Mouse (Mus musculus): ENCODE measurements around the gene Hmcn1.

Hmcn1 gene

DNA sequence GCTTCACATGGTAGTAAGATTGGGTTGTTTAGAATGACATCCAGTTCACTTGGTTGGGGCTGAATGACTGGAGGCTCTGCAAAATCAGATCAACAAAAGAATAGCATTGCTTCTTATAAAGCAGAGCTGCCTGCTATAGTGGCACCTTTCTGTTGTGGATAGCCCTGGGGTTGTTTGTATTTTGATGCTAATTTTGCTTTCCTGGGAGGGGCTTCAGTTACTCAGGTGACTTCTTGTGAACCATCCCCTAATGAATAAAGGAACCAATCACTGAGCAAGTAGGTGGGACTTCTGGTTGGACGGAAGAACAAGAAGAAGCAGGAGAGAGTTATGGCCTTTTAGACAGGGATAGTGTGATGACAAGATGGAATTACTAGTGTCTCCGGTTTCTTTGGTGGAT lies 370.0 kb downstream of the Hmcn1 start:
- DNase-seq: no peak

DNA sequence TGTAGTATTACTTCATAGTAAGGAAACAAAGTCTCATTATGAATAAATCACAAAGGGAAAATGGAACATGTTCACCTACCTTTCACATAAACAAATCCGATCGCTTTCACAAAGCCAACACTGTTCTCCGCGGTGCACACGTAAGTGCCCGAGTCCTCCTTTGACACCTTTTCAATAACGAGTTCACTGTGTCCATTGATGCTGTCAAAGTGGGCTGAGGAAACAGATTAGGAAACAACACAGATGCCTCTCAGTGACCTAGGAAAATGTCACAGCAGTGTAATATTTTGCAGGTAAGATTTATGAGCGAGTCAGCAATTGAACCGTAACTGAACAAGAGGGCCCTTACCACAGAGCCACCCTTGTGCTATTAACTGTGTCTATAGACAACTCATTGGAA lies 382.7 kb downstream of the Hmcn1 start:
- DNase-seq: no peak

DNA sequence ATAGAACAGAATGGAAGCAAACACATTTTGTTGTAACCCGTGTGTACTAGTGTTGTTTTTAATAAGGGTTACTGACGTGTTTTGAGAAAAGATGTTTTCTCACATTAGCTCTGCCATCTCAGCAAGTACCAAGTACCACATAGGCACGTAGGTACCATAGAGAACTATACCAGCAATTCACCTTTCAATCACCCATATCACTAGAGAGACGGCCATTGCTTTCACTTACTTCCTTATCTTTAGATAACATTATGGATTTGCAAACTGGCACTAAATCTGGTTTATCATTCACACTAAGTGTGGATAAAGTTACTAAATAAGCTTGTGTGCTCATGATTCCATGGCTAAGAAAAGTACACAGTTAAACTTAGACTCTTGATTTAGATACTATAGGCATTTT lies 387.1 kb downstream of the Hmcn1 start:
- no peak for DNase-seq

DNA sequence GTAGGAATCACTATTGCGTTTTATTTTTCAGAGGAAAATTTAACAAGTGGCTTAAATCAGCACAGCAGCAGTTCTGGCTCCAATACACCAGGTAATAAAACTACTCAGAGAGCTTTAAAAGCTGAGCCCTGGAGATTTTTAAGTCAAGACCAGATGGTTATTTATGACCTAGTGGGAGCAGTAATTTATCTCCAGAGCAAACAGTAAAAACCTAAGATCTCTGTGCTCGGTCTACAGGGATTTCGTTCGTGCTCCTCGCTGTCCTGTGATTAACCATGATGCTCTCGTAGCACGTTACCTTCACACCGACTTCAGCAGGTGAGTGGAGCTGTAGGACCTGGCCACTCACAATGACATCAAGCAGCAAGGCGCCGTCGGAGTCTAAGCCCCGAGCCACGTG lies 399.6 kb downstream of the Hmcn1 start:
- DNase-seq: no peak

DNA sequence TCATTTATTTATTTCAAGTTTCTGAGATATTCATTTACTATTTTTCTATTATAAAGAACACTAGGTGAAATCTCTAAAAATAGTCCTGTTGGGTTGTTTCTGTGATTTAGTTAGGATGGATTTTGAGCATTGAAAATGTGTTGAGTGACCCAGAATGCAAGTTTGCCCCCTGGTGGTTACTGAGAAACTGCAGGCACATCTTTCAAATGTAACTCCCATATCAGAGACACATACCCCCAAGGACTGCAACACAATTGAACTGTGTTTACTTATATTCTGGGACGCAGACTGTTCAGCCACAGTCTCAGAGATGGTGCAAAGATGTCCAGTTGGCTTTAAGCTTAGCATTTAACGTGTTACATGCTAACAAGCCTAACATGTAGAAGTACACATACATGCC lies 402.0 kb downstream of the Hmcn1 start:
- peak; percentile 27 for DNase-seq

DNA sequence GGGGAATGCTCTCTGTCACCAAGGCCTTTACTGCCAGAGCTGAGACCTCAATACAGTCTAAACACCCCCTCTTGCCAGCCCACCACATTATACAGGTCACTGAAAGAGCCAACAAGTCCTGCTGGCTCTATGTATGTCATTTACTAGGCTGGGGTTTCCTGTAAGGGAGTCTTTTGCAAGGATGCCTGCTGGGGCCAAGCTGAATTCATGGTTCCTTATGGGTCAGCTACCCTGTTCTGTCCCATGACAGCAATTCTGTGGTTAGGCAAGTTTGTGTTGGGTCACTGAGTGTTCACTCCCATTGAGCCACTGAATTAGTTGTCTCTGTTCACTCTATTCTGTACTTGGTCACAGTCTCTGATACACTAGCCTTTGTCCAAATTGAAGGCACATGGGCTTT lies 405.8 kb downstream of the Hmcn1 start:
- no peak for DNase-seq

DNA sequence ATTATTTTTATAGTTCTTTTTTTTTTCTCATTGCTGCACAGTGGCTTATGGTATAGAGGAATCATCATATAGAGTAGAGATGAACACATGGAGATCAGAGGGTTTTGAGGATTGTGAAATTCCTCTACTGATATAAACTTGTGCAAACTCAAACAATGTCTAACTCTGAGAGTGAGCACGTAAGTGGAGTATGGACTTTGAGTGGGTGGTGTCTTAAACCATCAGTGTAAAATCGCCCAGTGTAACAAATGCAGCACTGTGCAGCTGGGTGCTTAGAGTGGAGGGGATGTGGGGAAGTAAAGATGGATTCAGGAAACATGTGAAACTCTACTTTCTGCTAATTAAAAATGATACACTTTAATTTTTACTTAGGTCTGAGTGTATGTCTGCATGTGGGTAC lies 408.8 kb downstream of the Hmcn1 start:
- DNase-seq: no peak

DNA sequence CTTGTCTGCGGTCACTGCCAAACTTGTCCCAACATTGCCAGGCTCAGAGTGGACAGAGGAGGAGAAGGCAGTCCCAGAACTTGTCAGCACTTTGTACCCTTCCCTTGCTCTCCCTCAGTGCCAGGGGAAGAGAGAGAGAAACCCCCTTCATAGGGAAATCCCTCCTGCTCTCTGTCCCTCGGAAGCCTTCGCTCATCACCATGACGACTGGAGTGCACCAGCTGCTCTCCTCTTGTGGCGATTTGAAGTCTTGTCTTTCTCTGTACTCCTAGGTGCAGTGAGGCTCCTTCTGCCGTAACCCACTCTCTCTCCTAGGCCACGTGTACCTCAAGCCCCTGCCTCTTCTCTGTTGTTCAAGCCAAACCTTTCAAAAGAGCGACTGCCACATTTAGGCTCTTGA lies 409.5 kb downstream of the Hmcn1 start:
- DNase-seq: no peak

DNA sequence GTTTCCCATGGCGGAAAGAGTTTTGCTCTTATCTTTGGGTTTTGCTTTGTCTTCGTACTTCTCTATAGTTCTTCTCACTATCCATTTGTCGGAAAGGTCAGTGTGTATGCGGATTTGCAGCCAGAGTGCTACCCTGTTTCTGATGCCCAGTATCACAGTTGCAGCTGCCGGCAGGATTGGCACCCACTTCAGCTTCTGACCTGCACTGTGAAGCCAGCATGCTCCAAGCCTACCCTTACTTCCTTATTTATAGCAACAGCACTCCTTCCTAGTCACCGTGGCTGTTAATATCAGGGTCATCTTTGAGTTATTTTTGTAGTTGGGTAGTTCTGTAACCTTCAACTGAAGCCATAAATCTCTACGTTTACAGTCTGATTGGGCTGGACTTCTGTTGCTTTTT lies 412.7 kb downstream of the Hmcn1 start:
- no peak for DNase-seq

DNA sequence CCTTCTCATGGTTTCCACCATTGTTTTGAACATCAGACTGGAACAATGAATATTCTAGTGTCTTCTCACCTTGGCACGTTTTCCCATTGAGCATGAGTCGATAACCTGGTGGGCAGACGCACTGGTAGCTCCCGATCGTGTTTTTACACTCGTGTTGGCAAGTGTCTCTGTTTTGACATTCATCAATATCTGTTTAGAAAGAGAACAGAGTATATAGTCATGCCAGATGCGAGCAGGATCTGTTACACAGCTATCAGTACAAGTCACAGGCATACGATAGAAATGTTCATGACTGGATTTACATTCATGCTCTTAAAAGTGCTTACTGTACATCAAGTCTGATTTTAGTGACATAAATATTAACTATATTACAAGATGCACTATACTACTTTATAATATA lies 419.8 kb downstream of the Hmcn1 start:
- DNase-seq: no peak

DNA sequence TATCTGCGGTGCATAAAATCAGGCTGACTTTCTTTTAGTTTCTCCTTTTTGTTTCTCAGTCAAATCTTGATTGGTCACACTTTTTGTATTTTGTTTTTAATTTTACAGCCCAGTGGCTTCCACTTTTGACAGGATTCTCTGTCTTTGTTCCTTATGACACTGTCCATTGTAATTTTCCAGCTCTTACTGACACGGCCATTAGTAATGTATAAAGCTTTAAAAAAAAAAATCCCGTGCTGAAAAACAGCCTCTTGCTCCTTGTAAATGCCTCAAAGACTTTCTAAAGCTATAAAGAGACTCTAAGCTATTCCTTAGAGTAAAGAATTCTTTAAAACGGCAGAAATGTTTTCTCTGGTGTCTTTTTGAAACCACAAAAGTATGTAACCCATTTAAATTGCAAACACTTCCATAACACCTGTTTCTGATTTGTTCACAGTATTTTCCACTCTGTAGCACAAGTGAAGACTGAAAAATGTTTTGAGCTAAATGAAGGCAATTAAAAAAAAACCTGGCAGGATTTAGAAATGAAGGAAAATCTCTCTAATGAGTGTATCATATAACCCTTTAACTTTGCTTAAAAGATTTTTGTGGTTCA lies 422.6 kb downstream of the Hmcn1 start:
- peak; percentile 3 for DNase-seq

DNA sequence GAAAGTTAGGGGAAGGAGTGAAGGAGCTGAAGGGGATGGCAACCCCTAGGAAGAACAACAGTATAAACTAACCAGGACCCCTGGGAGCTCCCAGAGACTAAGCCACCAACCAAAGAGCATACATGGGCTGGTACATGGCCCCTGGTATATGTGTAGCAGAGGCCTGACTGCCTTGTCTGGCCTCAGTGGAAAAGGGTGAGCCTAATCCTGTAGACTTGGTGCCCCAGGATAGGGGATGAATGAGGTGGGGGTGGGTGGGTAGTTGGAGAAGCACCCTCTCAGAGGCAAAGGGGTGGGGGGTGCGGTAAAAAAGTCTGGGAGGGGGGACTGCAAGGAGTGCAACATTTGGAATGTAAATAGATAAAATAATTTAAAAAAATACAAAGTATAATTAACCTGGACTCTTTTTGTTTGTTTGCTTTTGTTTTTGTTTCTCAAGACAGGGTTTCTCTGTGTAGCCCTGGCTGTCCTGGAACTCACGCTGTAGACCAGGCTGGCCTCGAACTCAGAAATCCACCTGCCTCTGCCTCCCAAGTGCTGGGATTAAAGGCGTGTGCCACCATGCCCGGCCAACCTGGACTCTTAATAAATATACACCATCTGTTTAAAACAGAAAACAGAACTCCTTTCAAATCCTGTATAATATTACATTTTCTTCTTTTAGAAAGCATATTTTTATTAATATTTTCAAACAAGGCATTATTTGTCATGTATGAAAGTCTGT lies 423.3 kb downstream of the Hmcn1 start:
- no peak for DNase-seq

DNA sequence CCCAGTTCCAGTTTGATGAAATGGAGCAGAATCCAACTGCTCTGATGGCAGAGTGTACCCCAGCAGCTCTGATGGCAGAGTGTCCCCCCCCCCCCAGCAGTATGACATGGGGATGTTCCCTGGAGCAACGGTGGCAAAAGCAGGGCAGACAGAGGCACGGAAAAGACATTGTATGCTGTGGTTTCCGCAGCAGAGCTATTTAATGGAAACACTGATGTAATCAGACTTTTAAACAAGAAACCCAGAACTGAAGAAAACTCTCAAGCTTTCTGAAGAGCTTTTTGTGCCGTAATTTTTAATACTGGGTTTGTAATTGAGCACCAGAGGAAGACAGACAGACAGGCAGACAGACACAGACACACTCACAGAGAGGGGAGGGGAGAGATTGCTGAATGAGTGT lies 426.9 kb downstream of the Hmcn1 start:
- no peak for DNase-seq

DNA sequence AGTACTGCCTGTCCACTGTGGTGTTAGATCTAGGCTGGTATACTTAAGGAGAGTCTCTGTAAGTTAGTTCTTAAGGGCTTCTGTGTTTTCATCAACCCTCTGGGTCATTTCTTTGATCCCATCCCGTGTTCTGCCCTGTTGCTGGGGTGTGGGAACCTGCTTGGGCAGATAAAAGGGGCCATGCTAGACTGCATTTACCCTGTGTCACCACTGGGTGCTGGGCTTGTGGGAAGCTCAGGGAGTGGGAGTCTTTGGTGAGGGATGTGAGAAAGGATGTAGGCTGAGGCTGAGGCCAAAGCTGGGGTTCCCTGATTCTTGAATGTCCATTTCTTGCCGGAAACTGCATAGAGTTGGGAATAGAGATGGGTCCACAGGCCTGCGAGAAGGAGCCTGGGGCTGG lies 436.6 kb downstream of the Hmcn1 start:
- no peak for DNase-seq

DNA sequence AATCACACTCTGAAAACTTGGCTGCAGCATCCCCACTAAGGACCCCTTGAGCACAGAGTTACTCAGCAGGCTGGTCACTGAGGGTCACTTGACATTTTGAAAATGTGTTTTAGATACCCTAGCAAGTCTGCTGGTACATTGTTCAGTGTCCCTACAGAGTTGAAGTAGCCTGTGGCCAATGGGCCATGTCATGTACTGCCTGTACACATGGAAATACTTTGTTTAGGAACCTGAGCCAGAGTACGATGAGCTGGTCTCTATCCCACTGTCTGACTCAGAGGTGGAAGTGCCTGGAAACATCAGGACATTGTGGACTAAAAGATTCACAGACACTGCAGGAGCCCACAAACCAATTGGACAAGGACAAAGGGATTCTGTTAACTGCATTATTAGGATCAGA lies 441.8 kb downstream of the Hmcn1 start:
- no peak for DNase-seq

DNA sequence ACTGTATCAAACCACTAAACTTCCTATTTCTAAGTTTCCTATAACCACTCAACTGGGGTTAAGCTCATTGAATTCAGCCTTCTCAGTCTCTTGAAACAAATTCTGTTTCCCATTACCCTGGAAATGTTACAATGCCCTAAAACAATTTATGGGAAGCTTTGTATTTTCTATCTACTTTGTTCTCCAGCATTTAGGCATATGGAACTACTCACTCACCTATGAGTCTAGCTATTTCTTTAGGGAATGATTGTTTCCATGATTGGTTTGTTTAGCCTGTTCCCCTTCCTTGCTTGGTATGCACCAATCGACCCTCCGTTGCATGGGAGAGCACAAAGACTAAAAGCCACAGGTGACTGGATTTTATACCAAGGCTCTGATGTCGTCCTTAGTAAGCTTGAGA lies 446.8 kb downstream of the Hmcn1 start:
- no peak for DNase-seq

DNA sequence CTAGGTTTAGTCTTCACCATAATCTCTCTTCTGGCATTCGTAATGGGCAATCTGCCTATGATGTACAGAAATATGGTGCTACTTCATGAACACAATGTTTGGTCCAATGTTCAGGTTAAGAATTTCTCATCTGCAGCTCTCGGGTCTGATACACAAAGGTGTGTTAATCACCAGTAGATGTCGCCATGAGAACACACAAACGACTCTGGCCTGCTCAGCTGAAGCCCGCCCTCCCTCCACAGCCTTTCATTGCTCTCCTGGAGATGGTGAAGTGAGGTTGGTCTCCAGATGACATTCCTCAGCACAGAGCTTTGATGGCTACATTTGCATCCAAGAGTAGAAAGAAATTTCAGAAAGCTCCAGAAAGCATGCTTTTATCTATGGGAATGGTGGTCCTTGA lies 453.0 kb downstream of the Hmcn1 start:
- peak; percentile 25 for DNase-seq

DNA sequence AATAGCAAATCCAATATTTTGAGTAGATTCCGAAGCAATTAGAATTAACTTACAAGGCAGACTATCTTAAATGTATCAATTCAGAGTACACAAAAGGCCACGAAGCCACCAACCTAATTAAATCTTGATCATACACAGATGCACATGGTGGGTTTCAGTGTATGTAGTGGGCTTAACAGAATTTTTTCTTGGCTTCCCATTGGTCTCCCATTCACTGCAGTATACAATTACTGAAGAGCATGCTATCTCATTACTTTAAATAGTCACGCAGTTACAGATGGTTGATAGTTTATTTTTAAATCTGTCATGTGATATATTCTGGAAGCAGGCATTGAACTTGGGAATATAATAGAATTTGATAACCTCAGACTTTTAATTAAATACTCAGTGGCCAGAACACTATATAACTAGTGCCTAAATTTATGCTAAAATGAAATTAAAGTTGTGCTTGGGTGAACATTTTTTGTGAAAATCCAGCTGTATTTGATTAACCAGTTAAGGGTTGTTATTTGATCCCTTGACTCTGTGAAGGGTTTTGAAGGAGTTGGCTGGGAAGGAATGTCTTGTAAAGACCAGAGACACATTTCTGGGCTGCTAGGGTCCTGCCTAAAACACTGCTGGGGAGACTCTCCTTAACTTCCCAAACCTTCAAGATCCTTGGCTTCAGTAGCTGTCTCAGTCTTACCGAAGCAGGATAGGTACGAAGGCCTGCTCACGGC lies 455.7 kb downstream of the Hmcn1 start:
- DNase-seq: no peak

DNA sequence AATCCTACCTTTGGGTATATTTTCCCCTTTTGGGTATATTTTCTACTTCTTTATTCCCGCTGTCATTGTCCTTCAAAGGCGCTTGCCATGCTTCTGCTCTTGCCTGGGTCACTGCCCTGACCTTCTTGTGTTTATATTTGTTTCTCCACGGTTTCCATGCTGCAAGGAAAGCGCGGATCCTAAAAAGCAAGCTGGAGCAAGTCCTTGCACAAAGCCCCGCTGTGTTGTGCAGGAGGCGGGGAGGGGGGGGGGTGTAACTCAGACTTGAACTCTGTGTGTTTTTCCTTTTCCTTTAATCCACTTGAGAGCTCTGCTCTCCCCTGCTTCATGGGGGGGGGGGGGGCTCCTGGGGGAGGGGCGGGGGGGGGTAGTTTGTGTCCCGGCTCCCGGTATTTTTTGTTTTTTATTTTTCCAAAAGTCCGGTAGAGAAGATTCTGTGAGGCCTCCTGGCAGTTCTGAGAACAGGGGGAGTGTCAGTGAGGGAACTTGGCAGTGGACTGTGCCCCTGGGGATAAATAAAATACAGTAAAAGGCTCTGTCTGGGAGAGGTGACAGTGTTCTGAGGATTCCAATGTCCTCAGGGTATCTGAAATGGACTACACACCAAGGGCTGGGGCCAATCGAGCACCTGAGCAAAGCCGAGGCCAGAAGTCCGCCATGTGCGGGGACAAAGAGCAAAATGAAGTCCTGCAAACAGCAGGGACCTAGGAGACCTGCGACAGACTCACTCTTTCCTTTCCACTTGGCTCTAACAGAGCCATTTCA lies 457.3 kb downstream of the Hmcn1 start:
- DNase-seq: no peak

DNA sequence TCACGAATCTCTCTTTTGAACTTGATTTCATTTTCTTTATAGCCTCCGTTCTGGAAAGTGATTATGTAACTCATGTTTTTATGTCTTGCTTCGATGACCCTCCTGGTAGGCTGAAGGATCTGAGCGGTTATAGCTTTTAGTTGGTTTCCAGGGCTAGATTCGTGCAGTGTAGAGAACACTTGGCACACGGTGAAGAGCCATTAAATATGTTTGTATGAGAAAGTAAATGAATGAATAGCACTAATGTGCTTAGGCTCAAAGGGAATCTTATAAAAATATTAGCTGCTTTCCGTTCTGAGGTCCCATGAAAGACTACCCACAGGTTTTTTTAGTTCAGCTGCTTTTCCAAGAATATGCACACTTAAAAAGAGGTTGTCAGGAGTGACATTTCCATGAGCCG lies 458.6 kb downstream of the Hmcn1 start:
- no peak for DNase-seq

DNA sequence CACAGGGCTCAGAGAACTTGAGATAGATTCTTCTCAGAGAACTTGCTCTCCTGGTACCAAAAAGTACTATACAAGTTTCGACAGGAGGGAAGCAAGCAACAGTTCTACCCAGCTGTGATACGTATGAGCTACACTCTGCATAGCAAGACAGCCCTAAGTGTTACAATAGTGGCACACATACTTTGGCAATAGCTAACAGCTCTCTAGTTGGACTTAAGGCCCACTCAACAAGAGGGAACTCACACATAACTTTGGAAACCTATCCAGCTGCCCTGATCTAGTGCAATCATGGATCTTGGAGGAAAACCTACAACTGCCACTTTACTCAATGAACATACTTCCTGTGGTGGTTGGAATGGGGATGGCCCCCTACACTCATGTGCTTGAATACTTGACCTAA lies 480.2 kb downstream of the Hmcn1 start:
- no peak for DNase-seq

Data from cerebellum, adult 9-10 months (tissue).